Mouse (Mus musculus) liver, embryonic 14.5 days (tissue): Measurements from ENCODE around the gene Tspear. TPM values are rescaled to one million over a fixed set of nuclear protein-coding genes. Genes with fewer than 3 reads are reported as not detected.

Experiments
- ATAC-seq: fragments of 200-750 bp; cut with Nextera tagmentation; 2 replicates; pipeline ENCODE4 v1.8.0; 2017; ENCODE audit warnings: moderate number of reproducible peaks, mild to moderate bottlenecking, moderate library complexity; ENCODE audit not compliant: insufficient read depth
- DNase-seq, 3 experiments: peaks; one replicate each; pipeline ENCODE4 v3.0.0-alpha.2; 2012 to 2013; ENCODE audit warnings: low read depth in 3 of 3, low spot score in 3 of 3
- H3K27ac ChIP-seq: fragments of 300-500 bp; sonication (generic); 2 replicates; pipeline ENCODE4 v1.5.1; 2014; ENCODE audit warnings: moderate library complexity, mild to moderate bottlenecking, control low read depth, inconsistent platforms
- H3K27me3 ChIP-seq: fragments of 300-500 bp; sonication (generic); 2 replicates; pipeline ENCODE4 v1.6.1; 2014; ENCODE audit warnings: mild to moderate bottlenecking, low read length, moderate library complexity; ENCODE audit not compliant: control insufficient read depth, insufficient read depth
- H3K36me3 ChIP-seq: fragments of 300-500 bp; sonication (generic); replicated peaks from 2 replicates; pipeline ENCODE4 v1.6.1; 2014; ENCODE audit warnings: low read depth; ENCODE audit not compliant: control insufficient read depth, insufficient read depth
- H3K4me1 ChIP-seq, 2 experiments: fragments of 200-500 bp in 1 of 2; fragments of 300-500 bp in 1 of 2; sonication (generic) in 1 of 2; replicated peaks; 2 replicates each; pipeline ENCODE4 v1.6.1; 2012 to 2014; ENCODE audit warnings: antibody characterized with exemption in 1 of 2, inconsistent platforms in 1 of 2, low read length in 1 of 2; ENCODE audit not compliant: control insufficient read depth in 2 of 2, insufficient read depth in 2 of 2
- H3K4me2 ChIP-seq: fragments of 300-500 bp; sonication (generic); 2 replicates; pipeline ENCODE4 v1.6.1; 2014; ENCODE audit warnings: low read depth, mild to moderate bottlenecking, control low read depth, moderate library complexity
- H3K4me3 ChIP-seq, 2 experiments: fragments of 200-500 bp in 1 of 2; fragments of 300-500 bp in 1 of 2; sonication (generic) in 1 of 2; 2 replicates each; pipeline ENCODE4 v1.5.1; 2012 to 2014; ENCODE audit warnings: low read depth in 2 of 2, low read length in 2 of 2, mild to moderate bottlenecking in 2 of 2, control low read depth in 1 of 2, inconsistent platforms in 1 of 2, moderate library complexity in 1 of 2; ENCODE audit not compliant: insufficient read depth in 1 of 2
- H3K9ac ChIP-seq: fragments of 300-500 bp; sonication (generic); replicated peaks from 2 replicates; pipeline ENCODE4 v1.6.1; 2014; ENCODE audit warnings: mild to moderate bottlenecking, control low read depth, moderate library complexity
- H3K9me3 ChIP-seq: fragments of 300-500 bp; sonication (generic); 2 replicates; pipeline ENCODE4 v1.6.1; 2016; ENCODE audit warnings: low read length, mixed read lengths; ENCODE audit not compliant: control insufficient read depth
- CTCF ChIP-seq: IDR thresholded peaks from 2 replicates; pipeline ENCODE4 v1.5.1; 2016; ENCODE audit warnings: antibody characterized with exemption, low read depth, control low read depth
- EP300 ChIP-seq: IDR thresholded peaks from 2 replicates; pipeline ENCODE4 v1.6.1; 2016; ENCODE audit warnings: antibody characterized with exemption, low read depth
- WGBS: fragments of 180-500 bp; shearing (Covaris S2); extraction: QIAGEN DNeasy Blood & Tissue Kit; methylation state at CpG from one replicate; pipeline ENCODE4 v1.1.7; 2014; ENCODE audit not compliant: insufficient replicate concordance; 5-methylcytosine and 5-hydroxymethylcytosine counted together
- polyA plus RNA-seq, 2 experiments: library from polyadenylated mRNA; depleted of rRNA in 1 of 2; stranded (reverse) in 1 of 2; unstranded in 1 of 2; fragments of >200 nt; fragmentation: Nextera tagmentation in 1 of 2; extraction: Ambion mirVana in 1 of 2; gene quantifications; 2 replicates each; pipeline versions ENCODE4 v1.2.1 to v1.2.3; 2012 to 2014

The Tspear gene
- polyA plus RNA-seq, 2 experiments, result 0.03 TPM; not detected in 1

DNA sequence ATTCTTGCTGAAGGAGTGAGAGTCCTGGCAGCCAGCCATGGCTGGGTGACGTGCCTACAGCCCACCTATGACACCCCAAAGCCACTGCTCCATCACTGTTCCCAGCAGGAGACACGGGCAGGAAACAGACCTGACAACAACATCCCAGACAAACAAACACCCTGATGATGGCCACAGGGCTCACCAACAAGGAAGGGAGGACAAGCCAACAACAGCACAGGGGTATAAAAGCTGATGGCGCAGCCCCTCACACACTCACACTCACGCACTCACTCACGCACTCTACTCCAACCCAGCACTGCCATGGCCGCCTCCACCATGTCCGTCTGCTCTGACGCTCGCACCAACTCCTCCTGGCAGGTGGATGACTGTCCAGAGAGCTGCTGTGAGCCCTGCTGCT lies 166.2 kb downstream of the Tspear start, which contains the start of gene Gm10318:
Gene Gm10318, plus strand, starts transcription at position 301 of the 400 bp plus-strand sequence.
- 50% methylated on average over 9 of the region's 9 CpGs for WGBS
- DNase-seq (no peak), ATAC-seq (no peak)
- Histone ChIP-seq H3K27me3 (no peaks in the 10 kb centered on the region), H3K36me3 (no peaks in the 10 kb centered on the region), H3K4me1 (no peaks in the 10 kb centered on the region), H3K4me2 (no peak within 1 kb of the TSS), H3K4me3 (no peak within 1 kb of the TSS), H3K27ac (no peak within 1 kb of the TSS), H3K9me3 (no peaks in the 10 kb centered on the region), H3K9ac (no peak within 1 kb of the TSS)
- TF ChIP-seq EP300, result no peak
- TF ChIP-seq CTCF, result no peak

DNA sequence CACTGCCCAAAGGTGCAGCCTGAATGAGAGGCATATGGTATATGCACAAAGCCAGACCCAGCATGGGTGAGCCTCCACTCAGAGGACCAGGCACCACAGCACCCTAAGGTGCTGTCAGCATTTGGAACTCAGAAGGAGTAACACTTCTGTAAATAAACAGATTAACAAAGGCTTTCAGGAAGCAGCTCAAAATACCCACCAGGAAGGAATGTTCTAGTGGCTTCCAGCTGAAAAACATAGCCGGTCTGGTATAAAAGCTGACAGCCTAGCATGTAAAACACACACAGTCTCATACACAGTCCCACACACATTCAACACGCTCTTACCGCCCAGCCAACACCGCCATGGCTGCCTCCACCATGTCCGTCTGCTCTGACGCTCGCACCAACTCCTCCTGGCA lies 175.3 kb downstream of the Tspear start, which contains the start of gene Gm3285:
Gene Gm3285, plus strand, starts transcription at position 301 of the 400 bp plus-strand sequence.
- Histone ChIP-seq H3K4me3 (no peak within 1 kb of the TSS), H3K9ac (no peak within 1 kb of the TSS), H3K27ac (no peak within 1 kb of the TSS), H3K36me3 (no peaks in the 10 kb centered on the region), H3K4me1 (no peaks in the 10 kb centered on the region), H3K9me3 (no peaks in the 10 kb centered on the region), H3K4me2 (no peak within 1 kb of the TSS), H3K27me3 (no peaks in the 10 kb centered on the region)
- TF ChIP-seq CTCF, result no peak
- TF ChIP-seq EP300, result no peak
- 41% methylated on average over 7 of the region's 7 CpGs for WGBS
- ATAC-seq (no peak), DNase-seq (no peak)

DNA sequence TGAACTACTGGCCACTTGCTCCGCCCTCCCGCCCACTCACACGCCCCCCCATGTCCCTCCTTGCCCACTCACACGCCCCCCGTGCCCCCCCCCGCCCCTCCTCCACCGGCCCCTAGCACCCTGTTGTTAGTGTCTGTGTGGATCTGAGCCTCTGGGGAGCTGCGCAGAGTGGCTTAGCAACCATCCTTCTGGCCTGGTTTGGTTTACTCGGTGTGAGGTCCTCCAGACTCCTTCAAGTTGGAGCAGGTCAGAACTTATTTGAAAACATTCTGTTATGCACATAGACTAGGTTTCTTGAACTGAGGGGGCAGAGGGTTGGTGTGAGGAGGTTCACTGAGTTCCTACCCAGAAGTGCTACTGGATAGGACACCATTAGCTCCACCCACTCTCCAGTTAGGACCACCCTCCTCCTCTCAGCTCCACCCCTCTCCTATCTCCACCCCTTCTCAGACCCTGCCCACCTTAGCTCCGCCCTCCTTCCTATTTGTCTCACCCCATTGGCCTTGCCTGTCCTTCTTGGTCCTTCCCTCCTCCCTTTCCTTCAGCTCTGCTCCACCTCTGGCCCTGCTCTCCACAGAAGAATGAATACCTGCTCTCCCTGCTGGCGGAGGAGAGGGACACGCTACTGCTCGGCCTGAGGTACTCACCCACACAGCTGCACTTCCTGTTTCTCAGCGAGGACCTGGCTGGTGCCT lies 177.8 kb downstream of the Tspear start:
- no peak for TF ChIP-seq EP300
- TF ChIP-seq CTCF, result no peak
- Histone ChIP-seq H3K4me1 (no peaks in the 10 kb centered on the region), H3K9ac (no peak overlapping the region), H3K9me3 (no peaks in the 10 kb centered on the region), H3K4me3 (peak overlapping the region in 1 of 2 experiments; percentile 2; a peak in 1 of 4 replicates), H3K27me3 (no peaks in the 10 kb centered on the region), H3K27ac (no peak overlapping the region), H3K4me2 (peak overlapping the region; percentile 32), H3K36me3 (no peaks in the 10 kb centered on the region)
- peak; percentile 68; the same call in 1 of the 2 replicates for ATAC-seq
- WGBS, result 20% methylated on average over 14 of the region's 14 CpGs
- DNase-seq, result peak; percentile 14 to 20 (median 20)

DNA sequence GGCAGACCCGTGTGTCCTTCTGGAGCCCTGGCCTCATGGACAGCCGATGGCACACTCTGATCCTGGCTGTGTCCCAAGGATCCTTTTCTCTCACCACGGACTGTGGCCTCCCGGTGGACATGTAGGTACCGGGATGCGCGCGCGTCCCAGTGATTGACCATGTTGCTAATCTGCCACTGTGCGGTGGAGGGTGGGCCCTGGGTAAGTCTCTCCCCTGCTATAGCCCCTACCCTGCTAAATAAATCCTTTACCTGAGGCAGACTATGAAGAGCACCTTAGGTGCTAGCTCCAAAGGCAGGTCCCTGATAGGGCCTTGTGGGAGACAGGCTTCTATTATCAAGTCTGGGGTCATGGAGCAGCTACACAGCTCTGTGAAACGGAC lies 178.4 kb downstream of the Tspear start:
- Histone ChIP-seq H3K9ac (no peak overlapping the region), H3K4me2 (peak overlapping the region; percentile 32), H3K4me1 (no peaks in the 10 kb centered on the region), H3K4me3 (peak overlapping the region in 1 of 2 experiments; percentile 2; a peak in 1 of 4 replicates), H3K27me3 (no peaks in the 10 kb centered on the region), H3K27ac (no peak overlapping the region), H3K36me3 (no peaks in the 10 kb centered on the region), H3K9me3 (no peaks in the 10 kb centered on the region)
- WGBS, result 27% methylated on average over 11 of the region's 11 CpGs
- no peak for DNase-seq
- TF ChIP-seq EP300 (no peak), CTCF (no peak)
- ATAC-seq, result no peak

DNA sequence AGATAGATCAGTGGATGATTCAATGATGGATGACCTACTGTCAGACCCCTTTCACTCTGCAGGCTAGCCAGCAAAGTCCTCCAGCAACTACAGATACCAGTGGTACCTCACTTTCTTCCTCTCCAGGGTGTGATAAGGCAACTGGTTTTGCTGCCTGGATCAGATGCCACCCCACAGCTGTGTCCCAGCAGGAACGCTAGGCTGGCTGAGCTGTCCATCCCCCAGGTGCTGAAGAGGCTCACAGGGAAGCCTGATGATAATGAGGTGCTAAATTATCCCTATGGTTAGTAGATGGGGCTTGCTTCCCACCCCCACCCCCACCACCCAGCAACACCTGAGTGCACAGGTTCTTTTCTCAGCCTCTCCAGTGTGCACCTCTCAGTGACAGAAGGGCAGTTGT lies 181.2 kb downstream of the Tspear start:
- WGBS, result 0% methylated on average over 1 of the region's 1 CpGs
- Histone ChIP-seq H3K36me3 (no peaks in the 10 kb centered on the region), H3K4me3 (no peak overlapping the region), H3K27ac (no peak overlapping the region), H3K4me2 (no peak overlapping the region), H3K27me3 (no peaks in the 10 kb centered on the region), H3K9me3 (no peaks in the 10 kb centered on the region), H3K9ac (no peak overlapping the region), H3K4me1 (no peaks in the 10 kb centered on the region)
- TF ChIP-seq EP300 (no peak), CTCF (no peak)
- ATAC-seq, result no peak
- no peak for DNase-seq
